Mouse (Mus musculus) heart, adult 2 months (tissue): ENCODE results near the gene Crnkl1.

Source experiments
- CTCF ChIP-seq: fragments of 200-600 bp; IDR thresholded peaks from 2 replicates; pipeline ENCODE4 v1.8.1; 2022; ENCODE audit warnings: antibody characterized with exemption, mild to moderate bottlenecking, moderate library complexity
- EP300 ChIP-seq: fragments of 200-500 bp; IDR thresholded peaks from 2 replicates; pipeline ENCODE4 v1.6.1; 2011; ENCODE audit warnings: low read depth, low read length, control low read depth; ENCODE audit not compliant: insufficient read depth
- POLR2A ChIP-seq: fragments of 200-500 bp; IDR thresholded peaks from 2 replicates; pipeline ENCODE4 v1.6.1; 2011; ENCODE audit warnings: mild to moderate bottlenecking, low read depth, low read length, control low read depth; ENCODE audit not compliant: insufficient read depth

DNA sequence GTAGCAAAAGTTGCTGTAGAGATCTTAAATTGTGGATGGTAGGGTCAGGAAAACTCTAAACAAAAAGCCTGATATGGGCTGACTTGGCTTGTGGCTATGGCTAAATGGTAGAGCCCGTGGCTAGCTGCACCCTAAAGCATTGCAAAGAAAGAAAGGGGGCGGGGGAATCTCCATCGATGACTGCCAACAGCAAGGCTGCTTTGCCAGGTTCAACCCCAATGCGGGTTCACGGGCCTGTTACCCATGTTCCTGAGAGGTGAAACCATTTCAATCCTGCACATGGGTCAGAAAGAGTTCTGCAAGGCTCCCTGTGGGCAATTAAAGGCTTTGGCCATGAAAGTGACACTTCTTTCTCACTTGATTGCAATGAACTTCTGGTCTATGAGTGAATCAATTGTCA lies 52.9 kb downstream of the Crnkl1 start:
- no peak for TF ChIP-seq CTCF
- TF ChIP-seq POLR2A: no peak
- no peak for TF ChIP-seq EP300
